Mouse (Mus musculus): ENCODE measurements around the gene Olfr971. TPM values are rescaled to one million over a fixed set of nuclear protein-coding genes. Genes with fewer than 3 reads are reported as not detected.

Olfr971 gene
- polyA plus RNA-seq (2014; fragmentation: Illumina TruSeq; extraction: RNeasy Lipid Tissue Mini Kit (QIAGEN cat#74804); ENCODE audit: low read depth, low replicate concordance) = not detected

DNA sequence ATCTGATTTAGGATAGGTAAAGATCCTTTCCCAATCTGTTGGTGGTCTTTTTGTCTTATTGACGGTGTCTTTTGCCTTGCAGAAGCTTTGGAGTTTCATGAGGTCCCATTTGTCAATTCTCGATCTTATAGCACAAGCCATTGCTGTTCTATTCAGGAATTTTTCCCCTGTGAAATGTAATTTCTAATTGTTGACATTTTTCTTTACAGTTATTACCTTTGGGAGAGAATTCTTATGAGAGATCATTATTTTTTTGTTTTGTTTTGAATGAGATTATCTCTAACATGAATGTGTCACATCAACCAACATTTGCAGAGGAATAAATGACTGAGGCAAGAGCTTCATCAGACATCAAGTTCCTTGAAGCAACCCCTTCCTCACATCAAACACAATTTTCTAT is at the start of gene Olfr971:
Olfr971 (plus strand) TSS at position 301 of the 400 bp plus-strand sequence.

GRCm38 (mm10) chr9:39790558-39790957 is 46.1 kb upstream of the Olfr971 start, which contains the start of gene Olfr969:
Gene Olfr969, plus strand, starts transcription at chr9:39790945.

GRCm38 (mm10) chr9:39808560-39808959 is 28.1 kb upstream of the Olfr971 start, which contains the start of gene Olfr970:
Gene Olfr970, plus strand, starts transcription at chr9:39808860.

DNA sequence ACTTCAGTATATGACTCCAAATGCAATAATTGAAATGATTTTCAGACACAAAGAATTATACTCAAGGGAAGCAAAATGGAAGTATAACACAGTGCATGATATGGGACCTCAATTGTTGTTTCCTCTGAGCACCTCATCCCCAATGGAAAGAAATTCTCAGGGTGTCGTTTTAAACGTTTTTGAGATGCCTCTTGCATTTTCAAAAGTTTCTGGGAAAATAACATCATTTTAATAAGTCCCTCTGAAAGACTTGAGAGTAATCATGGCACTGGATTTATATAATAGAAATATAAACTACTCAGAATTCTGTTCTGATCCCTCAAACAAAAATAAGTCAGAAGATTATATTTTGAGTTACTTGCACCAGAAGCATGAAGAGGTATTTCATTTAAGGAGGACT is 29.4 kb downstream of the Olfr971 start, which contains the start of gene Olfr972:
Olfr972 (plus strand) TSS at position 301 of the 400 bp plus-strand sequence.

Other genes with a start within 250 kb of the Olfr971 start
- 0.26 TPM for gene AW551984, start 232.5 kb upstream of the Olfr971 start, polyA plus RNA-seq (2014; fragmentation: Illumina TruSeq; extraction: RNeasy Lipid Tissue Mini Kit (QIAGEN cat#74804); ENCODE audit: low read depth, low replicate concordance)
- gene Olfr148, start 226.2 kb upstream of the Olfr971 start, polyA plus RNA-seq (2014; fragmentation: Illumina TruSeq; extraction: RNeasy Lipid Tissue Mini Kit (QIAGEN cat#74804); ENCODE audit: low read depth, low replicate concordance) = not detected
- not detected for gene Olfr960, start 215.5 kb upstream of the Olfr971 start, polyA plus RNA-seq (2014; fragmentation: Illumina TruSeq; extraction: RNeasy Lipid Tissue Mini Kit (QIAGEN cat#74804); ENCODE audit: low read depth, low replicate concordance)
- gene Olfr961, start 191.8 kb upstream of the Olfr971 start, polyA plus RNA-seq (2014; fragmentation: Illumina TruSeq; extraction: RNeasy Lipid Tissue Mini Kit (QIAGEN cat#74804); ENCODE audit: low read depth, low replicate concordance) = not detected
- gene Olfr963, start 169.7 kb upstream of the Olfr971 start, polyA plus RNA-seq (2014; fragmentation: Illumina TruSeq; extraction: RNeasy Lipid Tissue Mini Kit (QIAGEN cat#74804); ENCODE audit: low read depth, low replicate concordance) = not detected
- not detected for gene Olfr149, start 129.8 kb upstream of the Olfr971 start, polyA plus RNA-seq (2014; fragmentation: Illumina TruSeq; extraction: RNeasy Lipid Tissue Mini Kit (QIAGEN cat#74804); ENCODE audit: low read depth, low replicate concordance)
- gene Olfr965, start 125.5 kb upstream of the Olfr971 start, polyA plus RNA-seq (2014; fragmentation: Illumina TruSeq; extraction: RNeasy Lipid Tissue Mini Kit (QIAGEN cat#74804); ENCODE audit: low read depth, low replicate concordance) = not detected
- not detected for gene Olfr150, start 105.9 kb upstream of the Olfr971 start, polyA plus RNA-seq (2014; fragmentation: Illumina TruSeq; extraction: RNeasy Lipid Tissue Mini Kit (QIAGEN cat#74804); ENCODE audit: low read depth, low replicate concordance)
- gene Olfr967, start 90.6 kb upstream of the Olfr971 start, polyA plus RNA-seq (2014; fragmentation: Illumina TruSeq; extraction: RNeasy Lipid Tissue Mini Kit (QIAGEN cat#74804); ENCODE audit: low read depth, low replicate concordance) = not detected
- not detected for gene Olfr968, start 53.6 kb upstream of the Olfr971 start, polyA plus RNA-seq (2014; fragmentation: Illumina TruSeq; extraction: RNeasy Lipid Tissue Mini Kit (QIAGEN cat#74804); ENCODE audit: low read depth, low replicate concordance)
- gene Olfr969, start 45.9 kb upstream of the Olfr971 start, polyA plus RNA-seq (2014; fragmentation: Illumina TruSeq; extraction: RNeasy Lipid Tissue Mini Kit (QIAGEN cat#74804); ENCODE audit: low read depth, low replicate concordance) = not detected
- gene Olfr970, start 28.0 kb upstream of the Olfr971 start, polyA plus RNA-seq (2014; fragmentation: Illumina TruSeq; extraction: RNeasy Lipid Tissue Mini Kit (QIAGEN cat#74804); ENCODE audit: low read depth, low replicate concordance) = not detected
- not detected for gene Olfr972, start 29.5 kb downstream of the Olfr971 start, polyA plus RNA-seq (2014; fragmentation: Illumina TruSeq; extraction: RNeasy Lipid Tissue Mini Kit (QIAGEN cat#74804); ENCODE audit: low read depth, low replicate concordance)
- gene Olfr229, start 70.5 kb downstream of the Olfr971 start, polyA plus RNA-seq (2014; fragmentation: Illumina TruSeq; extraction: RNeasy Lipid Tissue Mini Kit (QIAGEN cat#74804); ENCODE audit: low read depth, low replicate concordance) = not detected
- not detected for gene Olfr974, start 100.6 kb downstream of the Olfr971 start, polyA plus RNA-seq (2014; fragmentation: Illumina TruSeq; extraction: RNeasy Lipid Tissue Mini Kit (QIAGEN cat#74804); ENCODE audit: low read depth, low replicate concordance)
- not detected for gene Olfr975, start 115.2 kb downstream of the Olfr971 start, polyA plus RNA-seq (2014; fragmentation: Illumina TruSeq; extraction: RNeasy Lipid Tissue Mini Kit (QIAGEN cat#74804); ENCODE audit: low read depth, low replicate concordance)
- not detected for gene Olfr976, start 124.3 kb downstream of the Olfr971 start, polyA plus RNA-seq (2014; fragmentation: Illumina TruSeq; extraction: RNeasy Lipid Tissue Mini Kit (QIAGEN cat#74804); ENCODE audit: low read depth, low replicate concordance)
- not detected for gene Olfr978, start 155.2 kb downstream of the Olfr971 start, polyA plus RNA-seq (2014; fragmentation: Illumina TruSeq; extraction: RNeasy Lipid Tissue Mini Kit (QIAGEN cat#74804); ENCODE audit: low read depth, low replicate concordance)
- not detected for gene Olfr979, start 166.6 kb downstream of the Olfr971 start, polyA plus RNA-seq (2014; fragmentation: Illumina TruSeq; extraction: RNeasy Lipid Tissue Mini Kit (QIAGEN cat#74804); ENCODE audit: low read depth, low replicate concordance)
- gene Olfr980, start 172.7 kb downstream of the Olfr971 start, polyA plus RNA-seq (2014; fragmentation: Illumina TruSeq; extraction: RNeasy Lipid Tissue Mini Kit (QIAGEN cat#74804); ENCODE audit: low read depth, low replicate concordance) = not detected
- gene Olfr981, start 184.6 kb downstream of the Olfr971 start, polyA plus RNA-seq (2014; fragmentation: Illumina TruSeq; extraction: RNeasy Lipid Tissue Mini Kit (QIAGEN cat#74804); ENCODE audit: low read depth, low replicate concordance) = not detected
- gene Olfr982, start 237.0 kb downstream of the Olfr971 start, polyA plus RNA-seq (2014; fragmentation: Illumina TruSeq; extraction: RNeasy Lipid Tissue Mini Kit (QIAGEN cat#74804); ENCODE audit: low read depth, low replicate concordance) = not detected